Mouse (Mus musculus) heart, postnatal 0 days (tissue): ENCODE data around the gene Ifitm3.
"Not testable (repeated sequence)": the region's sequence is repeated elsewhere in the genome, so short reads cannot be mapped to it uniquely, and the experiment has no call there.

Experiments used
- CTCF ChIP-seq: IDR thresholded peaks from 2 replicates; pipeline ENCODE4 v1.5.1; 2016; ENCODE audit warnings: antibody characterized with exemption, control low read depth, low read depth
- EP300 ChIP-seq: IDR thresholded peaks from 2 replicates; pipeline ENCODE4 v1.6.1; 2016; ENCODE audit warnings: antibody characterized with exemption, low read depth

- TF ChIP-seq CTCF, EP300: not testable (repeated sequence)
Observed at GRCm38 (mm10) chr7:141036624-141037023, 26.1 kb upstream of the Ifitm3 start.
